Mouse (Mus musculus): ENCODE measurements around the gene Myh8. TPM values are rescaled to one million over a fixed set of nuclear protein-coding genes. Genes with fewer than 3 reads are reported as not detected.

Myh8 gene
- total RNA-seq, 2 experiments from 2014 or later = 0.42 to 0.45 TPM

DNA sequence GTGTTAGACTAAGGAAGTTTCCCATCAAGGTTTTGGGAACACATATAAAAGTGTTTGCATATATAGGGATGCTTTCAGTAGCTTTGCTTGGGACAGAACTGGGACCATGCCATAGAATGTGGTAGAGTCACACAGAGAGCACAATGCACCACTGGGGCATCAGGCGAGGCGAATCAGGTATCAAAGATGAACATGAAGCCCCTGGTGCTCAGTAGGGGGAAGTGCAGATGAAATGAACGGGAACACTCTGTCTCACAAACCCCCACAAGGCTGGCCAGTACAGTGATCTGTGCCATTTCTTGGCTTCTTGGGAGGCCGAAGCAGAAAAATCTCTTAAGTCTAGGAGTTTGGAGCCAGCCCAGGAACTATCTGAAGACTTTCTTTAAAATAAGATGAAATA is 76.1 kb downstream of the Myh8 start:
- DNase-seq (ENCODE audit: low spot score in 2 of 2) = no peak
- intact Hi-C loops (cut with DNase I) = no loop called here

DNA sequence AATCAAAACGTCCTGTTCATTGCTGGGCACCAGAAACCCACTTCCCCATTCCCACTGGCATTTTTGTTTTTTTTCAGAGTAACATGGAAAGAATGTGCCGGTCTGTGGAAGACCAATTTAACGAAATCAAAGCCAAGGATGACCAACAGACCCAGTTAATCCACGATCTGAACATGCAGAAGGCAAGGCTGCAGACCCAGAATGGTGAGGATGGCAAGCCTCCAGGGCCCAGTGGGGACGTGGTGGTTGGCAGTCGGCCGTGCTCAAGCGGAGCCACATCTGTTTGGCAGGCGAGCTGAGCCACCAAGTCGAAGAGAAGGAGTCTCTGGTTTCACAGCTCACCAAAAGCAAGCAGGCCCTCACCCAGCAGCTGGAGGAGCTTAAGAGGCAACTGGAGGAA is 81.1 kb downstream of the Myh8 start:
- intact Hi-C loops (cut with DNase I) = no loop called here
- no peak for DNase-seq (ENCODE audit: low spot score in 2 of 2)

Other genes starting within 250 kb of the Myh8 start
- gene Adprm, start 224.5 kb upstream of the Myh8 start, total RNA-seq (2021) = 10 to 100 TPM; 24.8 to 26.7 TPM
- 10 to 100 TPM in 1 of 2 experiments, 1 to 10 TPM in 1; 9.0 to 12.1 TPM for gene Sco1, start 224.5 kb upstream of the Myh8 start, total RNA-seq (2021)
- 1 to 10 TPM; 3.5 to 6.2 TPM for gene Myh3, start 198.8 kb upstream of the Myh8 start, total RNA-seq (2021)
- gene Myh2, start 106.1 kb upstream of the Myh8 start, total RNA-seq (2021) = under 1 TPM; 0.63 to 0.69 TPM
- under 1 TPM; 0.32 to 0.54 TPM for gene Myh1, start 77.1 kb upstream of the Myh8 start, total RNA-seq (2021)
- gene Myh4, start 39.1 kb upstream of the Myh8 start, total RNA-seq (2021) = under 1 TPM; 0.11 to 0.35 TPM
- gene Myh13, start 44.5 kb downstream of the Myh8 start, total RNA-seq (2021) = under 1 TPM; 0.14 to 0.27 TPM
- gene Gas7, start 178.3 kb downstream of the Myh8 start, total RNA-seq (2021) = 100 to 1,000 TPM; 563 to 580 TPM